Mouse (Mus musculus): ENCODE results near the gene Tbc1d2b. TPM values are rescaled to one million over a fixed set of nuclear protein-coding genes. Genes with fewer than 3 reads are reported as not detected.

Tbc1d2b gene
- polyA plus RNA-seq, 1 experiment from 2014 or later = 30.7 TPM

DNA sequence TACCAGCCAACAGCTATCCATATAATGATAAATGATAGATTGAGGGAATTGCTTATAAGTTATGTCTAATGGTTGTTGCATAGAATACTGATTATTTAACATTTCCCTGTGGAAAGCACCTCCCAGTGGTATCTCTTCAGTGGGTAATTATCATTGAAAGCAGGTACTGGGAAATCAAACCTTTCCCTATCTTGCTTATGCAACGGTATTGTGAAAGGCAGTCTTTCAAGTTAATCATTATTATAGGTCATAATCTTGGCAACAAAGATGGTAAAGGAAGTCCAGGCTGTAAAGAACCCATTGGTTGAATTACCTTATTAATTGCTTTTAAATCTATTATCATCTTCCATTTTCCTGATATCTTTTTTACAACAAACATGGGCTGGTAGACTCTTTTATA, 27.0 kb upstream of the Tbc1d2b start:
- no peak for ATAC-seq (ENCODE audit: insufficient read depth)
- Histone ChIP-seq H3K36me3 (ENCODE audit: insufficient read depth) (no peaks in the 10 kb centered on the region), H3K4me3 (ENCODE audit: low read depth, low read length) (no peak overlapping the region), H3K4me2 (no peak overlapping the region), H3K9ac (no peak overlapping the region), H3K27ac (ENCODE audit: low read depth) (no peak overlapping the region), H3K9me3 (ENCODE audit: low read depth, low read length) (no peaks in the 10 kb centered on the region), H3K27me3 (ENCODE audit: insufficient read depth, low read length) (no peaks in the 10 kb centered on the region), H3K4me1 (ENCODE audit: insufficient read depth) (no peaks in the 10 kb centered on the region)
- no peak for TF ChIP-seq CTCF (IDR thresholded peaks at IDR 0.05; ENCODE audit: low read depth)
- WGBS = 77% methylated on average over 1 of the region's 1 CpGs
- DNase-seq = no peak

DNA sequence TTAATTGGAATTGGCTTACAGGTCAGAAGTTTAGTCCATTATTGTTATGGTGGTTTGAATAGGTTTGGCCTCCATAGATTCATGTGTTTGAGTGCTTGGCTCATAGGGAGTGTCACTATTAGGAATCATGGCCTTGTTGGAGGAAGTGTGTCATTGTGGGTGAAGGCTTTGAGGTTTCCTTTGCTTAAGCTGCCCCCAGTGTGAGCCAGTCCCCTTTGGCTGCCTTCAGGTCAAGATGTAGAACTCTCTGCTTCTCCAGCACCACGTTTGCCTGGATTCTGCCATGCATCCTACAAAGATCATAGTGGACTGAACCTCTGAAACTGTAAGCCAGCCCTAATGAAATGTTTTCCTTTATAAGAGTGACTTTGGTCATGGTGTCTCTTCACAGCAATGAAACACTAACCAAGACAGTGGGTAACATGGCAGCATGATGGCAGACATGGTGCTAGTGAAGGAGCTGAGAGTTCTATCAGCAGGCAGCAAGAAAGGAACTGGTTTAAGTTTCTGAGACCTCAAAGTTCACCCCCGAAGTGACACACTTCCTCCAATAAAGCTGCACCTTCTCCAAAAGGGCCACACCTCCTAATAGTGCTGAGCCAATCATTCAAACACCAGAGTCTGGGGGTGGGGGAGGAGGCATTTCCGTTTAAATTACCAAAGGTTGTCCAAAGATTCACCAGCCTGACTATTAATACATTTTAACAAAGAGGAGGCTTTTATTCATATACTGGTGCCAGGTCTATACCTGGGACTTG, 23.2 kb upstream of the Tbc1d2b start:
- TF ChIP-seq CTCF (IDR thresholded peaks at IDR 0.05; ENCODE audit: low read depth) = no peak
- 50% methylated on average over 3 of the region's 3 CpGs for WGBS
- H3K27ac ChIP-seq (ENCODE audit: low read depth) = no peak overlapping the region
- DNase-seq (no peak), ATAC-seq (ENCODE audit: insufficient read depth) (no peak)
- H3K27me3 ChIP-seq (ENCODE audit: insufficient read depth, low read length) = no peaks in the 10 kb centered on the region
- H3K4me3 ChIP-seq (ENCODE audit: low read depth, low read length) = no peak overlapping the region
- no peaks in the 10 kb centered on the region for H3K9me3 ChIP-seq (ENCODE audit: low read depth, low read length)
- H3K4me2 ChIP-seq = no peak overlapping the region
- H3K36me3 ChIP-seq (ENCODE audit: insufficient read depth) = no peaks in the 10 kb centered on the region
- no peaks in the 10 kb centered on the region for H3K4me1 ChIP-seq (ENCODE audit: insufficient read depth)
- no peak overlapping the region for H3K9ac ChIP-seq

DNA sequence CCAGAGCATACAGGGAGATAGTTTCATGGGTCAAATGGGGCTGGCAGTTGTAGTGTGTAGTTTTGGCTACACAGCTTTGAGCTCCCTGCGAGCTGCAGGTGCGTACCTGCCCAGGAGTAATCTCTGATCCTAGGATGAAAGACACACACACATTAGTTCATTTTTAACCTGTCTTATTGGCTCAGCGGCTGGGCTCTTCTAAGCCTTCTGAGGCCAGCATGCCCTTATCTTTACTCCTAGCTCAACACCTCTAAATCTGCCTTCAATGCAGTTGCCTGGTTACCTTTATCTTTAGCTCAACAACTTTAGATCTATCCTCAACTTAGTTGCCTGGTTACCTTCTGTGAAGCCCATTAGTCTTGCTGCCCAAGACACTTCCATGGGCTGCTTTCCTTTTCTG, 7.8 kb upstream of the Tbc1d2b start:
- no peaks in the 10 kb centered on the region for H3K36me3 ChIP-seq (ENCODE audit: insufficient read depth)
- 67% methylated on average over 3 of the region's 3 CpGs for WGBS
- no peaks in the 10 kb centered on the region for H3K4me1 ChIP-seq (ENCODE audit: insufficient read depth)
- H3K4me3 ChIP-seq (ENCODE audit: low read depth, low read length) = no peak overlapping the region
- H3K27ac ChIP-seq (ENCODE audit: low read depth) = no peak overlapping the region
- TF ChIP-seq CTCF (IDR thresholded peaks at IDR 0.05; ENCODE audit: low read depth) = no peak
- no peak for ATAC-seq (ENCODE audit: insufficient read depth)
- no peaks in the 10 kb centered on the region for H3K9me3 ChIP-seq (ENCODE audit: low read depth, low read length)
- H3K4me2 ChIP-seq = no peak overlapping the region
- DNase-seq = no peak
- no peak overlapping the region for H3K9ac ChIP-seq
- H3K27me3 ChIP-seq (ENCODE audit: insufficient read depth, low read length) = no peaks in the 10 kb centered on the region

DNA sequence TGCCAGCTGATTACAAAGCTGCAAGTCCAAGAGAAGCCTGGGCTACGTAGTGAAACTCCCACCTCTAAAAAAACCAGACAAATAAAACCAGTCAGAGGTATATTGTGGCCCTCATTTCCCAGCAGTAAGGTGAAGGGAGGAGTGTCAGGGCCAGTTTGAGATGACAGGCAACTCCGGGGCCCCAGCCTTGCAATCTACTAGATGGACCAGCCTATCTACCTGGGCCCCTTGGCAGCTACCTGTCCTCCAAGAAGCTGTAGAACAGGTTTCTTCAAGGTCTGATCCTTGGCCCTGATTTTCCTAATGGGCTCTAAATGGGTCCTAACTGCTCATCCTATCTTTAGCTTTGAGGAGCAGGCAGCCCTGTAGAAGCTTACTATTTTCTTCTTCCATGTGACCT, 7.3 kb upstream of the Tbc1d2b start:
- H3K4me1 ChIP-seq (ENCODE audit: insufficient read depth) = no peaks in the 10 kb centered on the region
- H3K4me2 ChIP-seq = no peak overlapping the region
- no peaks in the 10 kb centered on the region for H3K9me3 ChIP-seq (ENCODE audit: low read depth, low read length)
- no peaks in the 10 kb centered on the region for H3K36me3 ChIP-seq (ENCODE audit: insufficient read depth)
- no peak overlapping the region for H3K27ac ChIP-seq (ENCODE audit: low read depth)
- no peaks in the 10 kb centered on the region for H3K27me3 ChIP-seq (ENCODE audit: insufficient read depth, low read length)
- no peak for DNase-seq
- no peak overlapping the region for H3K9ac ChIP-seq
- WGBS = 55% methylated on average over 2 of the region's 2 CpGs
- TF ChIP-seq CTCF (IDR thresholded peaks at IDR 0.05; ENCODE audit: low read depth) = no peak
- no peak overlapping the region for H3K4me3 ChIP-seq (ENCODE audit: low read depth, low read length)
- ATAC-seq (ENCODE audit: insufficient read depth) = no peak

DNA sequence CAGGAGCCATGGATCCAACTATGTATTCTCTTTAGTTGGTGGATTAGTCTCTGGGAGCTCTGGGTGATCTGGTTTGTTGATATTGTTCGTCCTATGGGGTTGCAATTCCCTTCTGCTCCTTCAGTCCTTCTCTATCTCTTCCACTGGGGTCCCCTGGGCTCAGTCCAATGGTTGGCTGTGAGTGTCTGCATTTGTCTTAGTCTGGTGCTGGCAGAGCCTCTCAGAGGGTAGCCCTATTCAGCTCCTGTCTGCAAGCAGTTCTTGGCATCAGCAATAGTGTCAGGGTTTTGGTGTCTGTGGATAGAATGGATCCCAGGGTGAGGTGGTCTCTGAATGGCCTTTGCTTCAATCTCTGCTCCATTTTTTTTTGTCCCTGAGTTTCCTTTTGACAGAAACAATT, 6.2 kb upstream of the Tbc1d2b start:
- ATAC-seq (ENCODE audit: insufficient read depth) (no peak), DNase-seq (peak; percentile 55)
- WGBS = 50% methylated on average over 1 of the region's 1 CpGs
- Histone ChIP-seq H3K36me3 (ENCODE audit: insufficient read depth) (no peaks in the 10 kb centered on the region), H3K9me3 (ENCODE audit: low read depth, low read length) (no peaks in the 10 kb centered on the region), H3K4me2 (no peak overlapping the region), H3K27ac (ENCODE audit: low read depth) (no peak overlapping the region), H3K27me3 (ENCODE audit: insufficient read depth, low read length) (no peaks in the 10 kb centered on the region), H3K4me1 (ENCODE audit: insufficient read depth) (no peaks in the 10 kb centered on the region), H3K4me3 (ENCODE audit: low read depth, low read length) (no peak overlapping the region), H3K9ac (no peak overlapping the region)
- TF ChIP-seq CTCF (IDR thresholded peaks at IDR 0.05; ENCODE audit: low read depth) = no peak

DNA sequence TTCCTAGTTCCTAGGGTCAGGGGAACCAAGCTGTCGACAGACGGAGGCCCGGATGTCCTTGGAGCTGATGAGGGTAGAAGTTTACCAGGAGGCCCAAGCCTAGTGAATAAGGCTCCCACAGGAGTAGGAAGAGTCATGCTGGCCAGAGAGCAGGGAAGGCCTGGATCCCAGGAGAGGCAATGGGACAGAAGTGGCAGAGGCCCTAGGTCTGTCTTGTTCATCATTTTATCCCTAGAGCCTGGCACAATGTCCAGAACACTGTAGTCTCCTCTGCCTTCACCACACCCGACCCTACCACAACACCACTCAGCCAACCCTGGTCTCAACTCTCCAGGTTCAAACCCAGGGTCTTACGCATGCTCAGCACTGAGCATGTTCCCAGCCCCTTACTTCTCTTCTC, 5.3 kb upstream of the Tbc1d2b start:
- DNase-seq (no peak), ATAC-seq (ENCODE audit: insufficient read depth) (no peak)
- Histone ChIP-seq H3K4me2 (no peak overlapping the region), H3K27ac (ENCODE audit: low read depth) (no peak overlapping the region), H3K9ac (no peak overlapping the region), H3K36me3 (ENCODE audit: insufficient read depth) (no peaks in the 10 kb centered on the region), H3K4me3 (ENCODE audit: low read depth, low read length) (no peak overlapping the region), H3K27me3 (ENCODE audit: insufficient read depth, low read length) (no peaks in the 10 kb centered on the region), H3K4me1 (ENCODE audit: insufficient read depth) (no peaks in the 10 kb centered on the region), H3K9me3 (ENCODE audit: low read depth, low read length) (no peaks in the 10 kb centered on the region)
- WGBS = 88% methylated on average over 5 of the region's 5 CpGs
- no peak for TF ChIP-seq CTCF (IDR thresholded peaks at IDR 0.05; ENCODE audit: low read depth)

DNA sequence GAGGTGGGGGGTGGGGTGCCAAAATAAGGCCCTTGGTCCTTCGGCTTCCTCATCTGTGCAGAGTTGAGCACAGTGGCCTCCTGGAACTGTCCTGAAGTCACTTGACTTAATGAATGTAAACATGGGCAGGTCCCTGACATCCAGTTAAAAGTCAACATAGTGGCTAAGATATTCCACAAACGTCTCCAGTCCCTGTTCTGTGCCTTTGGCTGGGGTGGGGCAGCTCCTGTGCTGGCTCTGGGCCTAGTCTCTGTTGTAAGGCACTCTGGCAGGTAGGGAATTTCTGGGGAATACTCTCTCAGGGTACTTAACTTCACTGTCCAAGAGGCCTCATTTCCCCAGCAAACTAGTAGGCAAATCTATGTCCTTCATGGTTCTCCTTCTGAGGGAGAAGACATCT, 4.9 kb upstream of the Tbc1d2b start:
- H3K9me3 ChIP-seq (ENCODE audit: low read depth, low read length) = no peaks in the 10 kb centered on the region
- DNase-seq (no peak), ATAC-seq (ENCODE audit: insufficient read depth) (no peak)
- no peaks in the 10 kb centered on the region for H3K36me3 ChIP-seq (ENCODE audit: insufficient read depth)
- no peak overlapping the region for H3K27ac ChIP-seq (ENCODE audit: low read depth)
- WGBS = 40% methylated on average over 2 of the region's 2 CpGs
- TF ChIP-seq CTCF (IDR thresholded peaks at IDR 0.05; ENCODE audit: low read depth) = no peak
- H3K4me2 ChIP-seq = no peak overlapping the region
- H3K4me1 ChIP-seq (ENCODE audit: insufficient read depth) = no peaks in the 10 kb centered on the region
- H3K27me3 ChIP-seq (ENCODE audit: insufficient read depth, low read length) = no peaks in the 10 kb centered on the region
- no peak overlapping the region for H3K4me3 ChIP-seq (ENCODE audit: low read depth, low read length)
- H3K9ac ChIP-seq = no peak overlapping the region
